Mouse (Mus musculus) hindbrain, postnatal 0 days (tissue): Measurements from ENCODE around the gene Pde4d. TPM values are rescaled to one million over a fixed set of nuclear protein-coding genes. Genes with fewer than 3 reads are reported as not detected.

Experiments
- ATAC-seq: fragments of 200-750 bp; cut with Nextera tagmentation; 2 replicates; pipeline ENCODE4 v1.8.0; 2017; ENCODE audit warnings: mild to moderate bottlenecking, moderate TSS enrichment, moderate library complexity
- DNase-seq: peaks from one replicate; pipeline ENCODE4 v3.0.0-alpha.2; 2015; ENCODE audit warnings: low spot score
- H3K27ac ChIP-seq: fragments of 300-500 bp; sonication (generic); 2 replicates; pipeline ENCODE4 v1.5.1; 2014; ENCODE audit warnings: mild to moderate bottlenecking
- H3K27me3 ChIP-seq: fragments of 300-500 bp; sonication (generic); 2 replicates; pipeline ENCODE4 v1.6.1; 2014; ENCODE audit warnings: low read length, mixed read lengths; ENCODE audit not compliant: insufficient read depth
- H3K36me3 ChIP-seq: fragments of 300-500 bp; sonication (generic); 2 replicates; pipeline ENCODE4 v1.6.1; 2014; ENCODE audit warnings: low read length, mixed read lengths; ENCODE audit not compliant: insufficient read depth
- H3K4me1 ChIP-seq: fragments of 300-500 bp; sonication (generic); 2 replicates; pipeline ENCODE4 v1.6.1; 2014; ENCODE audit warnings: antibody characterized with exemption, low read length, mixed read lengths; ENCODE audit not compliant: insufficient read depth
- H3K4me2 ChIP-seq: fragments of 300-500 bp; sonication (generic); 2 replicates; pipeline ENCODE4 v1.6.1; 2014; ENCODE audit warnings: low read depth, mild to moderate bottlenecking, low read length, moderate library complexity, mixed read lengths
- H3K4me3 ChIP-seq: fragments of 300-500 bp; sonication (generic); 2 replicates; pipeline ENCODE4 v1.5.1; 2014; ENCODE audit warnings: low read length
- H3K9ac ChIP-seq: fragments of 300-500 bp; sonication (generic); replicated peaks from 2 replicates; pipeline ENCODE4 v1.6.1; 2014; ENCODE audit warnings: mild to moderate bottlenecking, low read length, moderate library complexity, mixed read lengths
- H3K9me3 ChIP-seq: fragments of 300-500 bp; sonication (generic); 2 replicates; pipeline ENCODE4 v1.6.1; 2016; ENCODE audit warnings: low read length, mixed read lengths
- CTCF ChIP-seq: IDR thresholded peaks from 2 replicates; pipeline ENCODE4 v1.5.1; 2016; ENCODE audit warnings: antibody characterized with exemption, control low read depth, low read depth
- WGBS: fragments of 180-500 bp; shearing (Covaris S2); extraction: QIAGEN DNeasy Blood & Tissue Kit; methylation state at CpG from one replicate; pipeline ENCODE4 v1.1.7; 2014; 5-methylcytosine and 5-hydroxymethylcytosine counted together
- polyA plus RNA-seq: library from polyadenylated mRNA; unstranded; fragments of >200 nt; fragmentation: Nextera tagmentation; extraction: Ambion mirVana; gene quantifications from 2 replicates; pipeline ENCODE4 v1.2.1, GENCODE M21; 2015
- total RNA-seq: library from RNA; depleted of rRNA; stranded (reverse); fragments of >200 nt; gene quantifications from 2 replicates; pipeline ENCODE4 v1.2.3, GENCODE M21; 2014

The Pde4d gene
- total and polyA plus RNA-seq, 2 experiments from 2014 or later: 19.3 to 77.1 TPM

DNA sequence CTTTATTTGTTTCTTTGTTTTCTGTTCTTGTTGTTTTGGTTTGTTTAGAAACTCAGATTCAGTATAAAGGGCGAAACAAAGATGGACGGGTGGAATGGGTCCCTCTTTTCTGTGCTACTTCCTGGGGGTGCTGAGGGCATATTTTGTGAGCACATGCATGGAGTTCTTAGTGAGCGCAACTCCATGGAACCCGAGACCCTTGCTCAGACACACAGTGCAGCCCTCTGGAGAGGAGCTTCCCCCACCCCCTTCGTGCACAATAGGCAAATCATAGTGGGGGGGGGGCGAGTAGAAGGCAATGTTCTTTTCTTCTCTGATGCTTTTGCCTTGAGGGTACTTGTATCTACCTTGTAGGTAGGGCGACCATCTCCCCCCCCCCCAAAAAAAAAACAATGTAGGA lies 1325.0 kb downstream of the Pde4d start:
- Histone ChIP-seq H3K36me3 (no peaks in the 10 kb centered on the region), H3K4me1 (0 out of 2 replicates have a peak, but pooled peaks cover 4% of the 10 kb centered on the region), H3K9me3 (no peaks in the 10 kb centered on the region), H3K4me2 (no peak overlapping the region), H3K27me3 (no peaks in the 10 kb centered on the region), H3K9ac (no peak overlapping the region), H3K4me3 (no peak overlapping the region), H3K27ac (no peak overlapping the region)
- no peak for TF ChIP-seq CTCF
- 70% methylated on average over 7 of the region's 7 CpGs for whole genome bisulfite sequencing
- DNase-seq (no peak), ATAC-seq (peak; percentile 11; the same call in 1 of the 2 replicates)

DNA sequence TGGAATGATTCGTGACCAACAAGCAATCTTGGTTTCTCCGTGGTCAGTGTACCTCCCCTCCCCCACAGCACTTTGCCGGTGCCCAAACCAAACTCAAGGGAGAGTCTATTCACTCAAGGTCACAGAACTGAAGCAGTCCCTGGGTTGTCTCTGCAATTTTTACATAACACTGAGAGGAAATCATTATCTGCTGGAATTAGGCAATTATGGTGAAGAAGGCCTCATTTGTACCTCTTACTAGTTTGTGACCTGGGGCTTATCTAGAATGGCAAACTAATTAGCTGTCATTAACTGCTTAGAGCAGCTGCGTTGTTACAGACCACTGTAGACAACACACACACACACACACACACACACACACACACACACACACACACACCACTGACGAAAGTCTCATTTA lies 1325.4 kb downstream of the Pde4d start:
- Histone ChIP-seq H3K9me3 (no peaks in the 10 kb centered on the region), H3K4me1 (0 out of 2 replicates have a peak, but pooled peaks cover 4% of the 10 kb centered on the region), H3K4me2 (no peak overlapping the region), H3K9ac (no peak overlapping the region), H3K4me3 (no peak overlapping the region), H3K27ac (no peak overlapping the region), H3K36me3 (no peaks in the 10 kb centered on the region), H3K27me3 (no peaks in the 10 kb centered on the region)
- 36% methylated on average over 5 of the region's 5 CpGs for WGBS
- ATAC-seq (0 out of 2 replicates have a peak, but pooled peaks have one; percentile 24), DNase-seq (peak; percentile 14)
- no peak for TF ChIP-seq CTCF

DNA sequence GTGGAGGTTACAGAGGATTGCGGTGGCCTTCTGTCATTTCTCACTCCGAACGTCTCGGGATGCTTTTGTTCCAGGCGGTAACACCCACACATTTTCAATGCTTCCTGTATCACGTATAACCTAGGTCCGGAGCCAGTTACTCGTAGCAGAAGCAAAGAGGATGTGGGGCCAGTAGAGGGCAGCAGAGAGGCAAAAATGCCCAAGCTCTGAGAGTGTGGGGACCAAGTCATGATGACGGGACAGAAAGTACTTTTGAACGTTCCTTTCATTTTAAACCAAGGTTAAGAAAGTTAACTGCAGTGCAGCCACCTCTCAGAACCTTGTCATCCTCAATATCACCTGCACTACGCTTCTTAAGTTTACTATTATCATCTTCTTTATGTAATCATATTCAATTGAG lies 1326.4 kb downstream of the Pde4d start:
- H3K27me3 ChIP-seq: no peaks in the 10 kb centered on the region
- H3K4me2 ChIP-seq: peak overlapping the region; percentile 50
- H3K9me3 ChIP-seq: no peaks in the 10 kb centered on the region
- no peaks in the 10 kb centered on the region for H3K36me3 ChIP-seq
- peak overlapping the region; percentile 28; the same call in 1 of the 2 replicates for H3K9ac ChIP-seq
- peak; percentile 94 for TF ChIP-seq CTCF
- H3K4me1 ChIP-seq: 0 out of 2 replicates have a peak, but pooled peaks cover 4% of the 10 kb centered on the region
- peak; percentile 91 for ATAC-seq
- WGBS: 3% methylated on average over 11 of the region's 11 CpGs
- H3K27ac ChIP-seq: no peak overlapping the region
- H3K4me3 ChIP-seq: no peak overlapping the region
- DNase-seq: peak; percentile 94

GRCm38 (mm10) chr13:109776995-109777394 lies 1327.2 kb downstream of the Pde4d start:
- 0 out of 2 replicates have a peak, but pooled peaks cover 4% of the 10 kb centered on the region for H3K4me1 ChIP-seq
- H3K27me3 ChIP-seq: no peaks in the 10 kb centered on the region
- no peak for TF ChIP-seq CTCF
- no peak overlapping the region for H3K27ac ChIP-seq
- H3K9me3 ChIP-seq: no peaks in the 10 kb centered on the region
- DNase-seq (no peak), ATAC-seq (no peak)
- WGBS: 20% methylated on average over 3 of the region's 3 CpGs
- H3K4me3 ChIP-seq: no peak overlapping the region
- H3K4me2 ChIP-seq: no peak overlapping the region
- H3K9ac ChIP-seq: no peak overlapping the region
- no peaks in the 10 kb centered on the region for H3K36me3 ChIP-seq

- 79% methylated on average over 5 of the region's 5 CpGs for WGBS
- Histone ChIP-seq H3K27ac (no peak overlapping the region), H3K9me3 (no peaks in the 10 kb centered on the region), H3K9ac (no peak overlapping the region), H3K36me3 (no peaks in the 10 kb centered on the region), H3K4me3 (no peak overlapping the region), H3K4me2 (no peak overlapping the region), H3K4me1 (0 out of 2 replicates have a peak, but pooled peaks cover 4% of the 10 kb centered on the region), H3K27me3 (no peaks in the 10 kb centered on the region)
- ATAC-seq: no peak
- no peak for DNase-seq
- no peak for TF ChIP-seq CTCF
Measured at GRCm38 (mm10) chr13:109777441-109777840, 1327.7 kb downstream of the Pde4d start.

GRCm38 (mm10) chr13:109778297-109778835 lies 1328.6 kb downstream of the Pde4d start:
- Histone ChIP-seq H3K9ac (no peak overlapping the region), H3K9me3 (no peaks in the 10 kb centered on the region), H3K4me2 (no peak overlapping the region), H3K27ac (no peak overlapping the region), H3K4me1 (0 out of 2 replicates have a peak, but pooled peaks cover 4% of the 10 kb centered on the region), H3K27me3 (no peaks in the 10 kb centered on the region), H3K36me3 (no peaks in the 10 kb centered on the region), H3K4me3 (no peak overlapping the region)
- DNase-seq: no peak
- no peak for TF ChIP-seq CTCF
- 28% methylated on average over 9 of the region's 9 CpGs for WGBS
- ATAC-seq: no peak

GRCm38 (mm10) chr13:109781466-109781865 lies 1331.7 kb downstream of the Pde4d start:
- ATAC-seq: no peak
- Histone ChIP-seq H3K27ac (no peak overlapping the region), H3K4me2 (no peak overlapping the region), H3K4me3 (no peak overlapping the region), H3K9me3 (no peaks in the 10 kb centered on the region), H3K27me3 (no peaks in the 10 kb centered on the region), H3K36me3 (no peaks in the 10 kb centered on the region), H3K4me1 (no peaks in the 10 kb centered on the region), H3K9ac (no peak overlapping the region)
- 91% methylated on average over 1 of the region's 1 CpGs for WGBS
- TF ChIP-seq CTCF: no peak
- no peak for DNase-seq
